Mouse (Mus musculus) frontal cortex, postnatal 14 days (tissue): ENCODE data around the gene Zmym6.
A peak's percentile ranks its signal among the peaks of the same experiment; 100 is the strongest.
"Not testable (repeated sequence)": the region's sequence is repeated elsewhere in the genome, so short reads cannot be mapped to it uniquely, and the experiment has no call there.

Experiments
- DNase-seq, 2 experiments: peaks; one replicate each; pipeline ENCODE4 v3.0.0; 2022; ENCODE audit warnings: low spot score in 2 of 2

Zmym6 gene

DNA sequence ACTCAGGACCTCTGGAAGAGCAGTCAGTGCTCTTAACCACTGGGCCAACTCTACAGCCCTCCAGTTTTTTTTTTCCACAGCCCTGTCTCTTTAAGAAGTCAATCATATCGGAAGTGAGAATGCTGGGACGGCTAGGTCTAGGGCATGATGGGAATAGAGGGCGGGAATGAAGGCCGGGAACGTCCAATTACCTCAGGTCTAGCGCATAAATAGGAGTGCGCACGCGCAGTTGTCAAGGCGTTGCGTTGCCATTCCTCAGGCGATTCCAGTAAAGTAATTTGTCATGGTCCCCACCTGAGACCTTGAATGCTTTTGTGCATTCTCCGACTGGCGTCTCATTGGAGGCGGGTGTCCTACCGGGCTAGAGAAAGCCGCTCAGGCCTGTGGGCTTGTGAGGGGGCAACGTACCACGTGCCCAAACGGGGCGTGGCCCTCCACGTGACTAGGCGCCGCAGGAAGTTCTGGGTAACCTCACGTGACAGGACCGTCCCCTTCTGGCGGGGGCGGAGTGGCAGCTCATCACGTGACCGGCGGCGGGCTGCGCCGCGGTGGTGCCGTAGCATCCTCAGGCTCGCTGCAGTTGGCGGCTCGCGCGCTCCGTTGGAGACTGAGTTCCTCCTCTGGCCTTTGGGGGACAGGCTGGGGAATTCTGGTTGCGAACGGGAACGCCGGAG, at the start of gene Zmym6:
Gene Zmym6, plus strand, starts transcription at position 509 of the 674 bp plus-strand sequence.
- DNase-seq = peak; percentile 93 to 94

DNA sequence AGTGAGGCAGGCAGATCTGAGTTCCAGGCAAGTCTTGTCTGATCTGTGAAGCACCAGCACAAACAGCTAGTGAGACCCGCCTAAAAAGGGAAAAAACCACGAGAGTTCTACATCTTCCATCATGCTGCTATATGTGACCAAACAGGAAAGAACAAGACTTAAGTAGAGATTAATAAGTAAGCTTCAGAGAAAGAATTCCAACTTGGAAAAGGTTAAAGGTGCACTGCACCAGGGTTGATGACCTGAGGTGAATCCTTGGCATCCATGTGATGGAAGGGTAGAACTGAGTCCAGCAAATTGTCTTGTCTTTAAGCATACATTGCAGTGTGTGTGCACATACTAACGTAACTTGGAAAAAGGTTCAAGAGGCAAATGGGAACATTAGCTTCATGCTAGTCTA, 40.0 kb upstream of the Zmym6 start:
- DNase-seq = no peak

DNA sequence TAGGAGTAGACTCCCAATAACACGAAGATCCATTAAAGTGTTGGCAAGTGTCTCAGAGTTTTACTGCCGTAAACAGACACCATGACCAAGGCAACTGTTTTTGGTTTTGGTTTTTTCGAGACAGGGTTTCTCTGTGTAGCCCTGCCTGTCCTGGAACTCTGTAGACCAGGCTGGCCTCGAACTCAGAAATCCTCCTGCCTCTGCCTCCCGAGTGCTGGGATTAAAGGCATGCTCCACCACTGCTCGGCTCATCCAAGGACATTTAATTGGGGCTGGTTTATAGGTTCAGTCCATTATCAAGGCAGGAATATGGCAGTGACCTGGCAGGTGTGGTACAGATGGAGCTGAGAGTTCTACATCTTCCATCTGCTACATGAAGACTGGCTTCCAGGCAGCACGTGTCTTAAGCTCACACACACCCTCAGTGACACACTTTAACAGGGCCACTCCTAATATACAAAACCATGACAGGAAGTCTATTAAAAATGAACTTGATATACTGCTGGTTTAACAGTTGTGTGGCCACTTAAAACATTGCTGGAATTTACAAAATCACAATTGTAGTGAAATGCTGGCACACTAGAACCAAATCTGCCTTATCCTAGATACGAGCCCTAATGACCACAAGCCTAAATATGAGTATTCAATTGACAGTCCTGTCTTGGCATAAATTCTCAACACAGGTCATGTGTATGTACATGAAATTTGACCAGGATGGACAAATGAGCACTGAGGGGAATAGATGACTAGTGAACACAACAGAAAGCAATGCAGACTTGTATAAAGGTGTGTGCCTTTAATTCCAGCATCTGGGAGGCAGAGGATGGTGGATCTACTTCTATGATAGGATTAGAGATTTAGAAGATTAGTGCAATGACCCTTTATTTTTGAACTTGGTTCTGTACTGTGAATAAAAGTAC, 39.0 kb upstream of the Zmym6 start:
- DNase-seq = no peak

DNA sequence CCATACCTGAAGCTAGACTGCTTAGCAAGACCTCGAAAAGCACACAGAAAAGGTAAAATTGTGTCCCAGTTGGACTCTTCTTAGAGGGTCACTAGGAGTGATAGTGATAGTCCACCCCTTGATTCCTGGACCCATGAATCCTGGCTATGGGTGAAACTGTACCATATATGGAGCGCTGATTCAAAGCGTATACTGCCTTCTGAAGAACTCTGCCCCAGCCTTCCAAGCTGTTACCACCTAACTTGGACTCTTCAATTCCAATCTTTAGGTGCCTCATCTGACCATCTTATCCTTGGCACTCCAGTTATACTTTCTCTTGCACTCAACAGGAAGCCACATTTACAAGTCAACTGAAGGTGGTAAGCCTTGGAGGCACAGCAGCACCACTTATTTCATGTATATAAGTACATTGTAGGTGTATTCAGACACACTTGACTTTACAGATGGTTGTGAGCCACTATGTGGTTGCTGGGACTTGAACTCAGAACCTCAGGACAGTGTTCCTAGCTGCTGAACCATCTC, 38.3 kb upstream of the Zmym6 start:
- DNase-seq = no peak

DNA sequence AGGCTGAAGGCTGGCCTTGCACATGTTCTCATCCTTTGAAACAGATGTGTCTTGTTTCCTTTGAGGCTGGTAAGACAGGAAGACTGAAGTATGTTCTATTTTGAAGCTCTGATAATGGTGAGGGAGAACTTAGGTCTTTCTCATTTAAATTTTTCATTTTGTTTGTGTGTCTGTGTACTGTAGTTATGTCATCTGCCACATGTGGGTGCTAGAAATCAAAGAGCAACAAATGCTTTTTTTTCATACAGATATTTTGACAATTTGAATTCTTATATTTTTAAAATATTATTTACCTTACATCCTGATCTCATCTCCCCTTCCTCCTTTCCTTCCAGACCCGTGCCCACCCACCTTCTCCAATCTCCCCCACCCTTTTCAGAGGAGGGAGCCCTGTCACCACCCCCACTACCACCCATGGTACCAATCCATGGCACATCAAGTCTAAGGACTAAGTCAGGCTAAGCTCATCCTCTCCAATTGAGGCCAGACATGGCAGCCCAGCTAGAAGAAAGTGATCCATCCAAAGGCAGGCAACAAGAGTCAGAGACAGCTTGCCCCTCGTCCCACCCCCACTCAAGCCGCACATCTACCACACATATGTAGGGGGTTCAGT, 37.2 kb upstream of the Zmym6 start:
- no peak for DNase-seq

DNA sequence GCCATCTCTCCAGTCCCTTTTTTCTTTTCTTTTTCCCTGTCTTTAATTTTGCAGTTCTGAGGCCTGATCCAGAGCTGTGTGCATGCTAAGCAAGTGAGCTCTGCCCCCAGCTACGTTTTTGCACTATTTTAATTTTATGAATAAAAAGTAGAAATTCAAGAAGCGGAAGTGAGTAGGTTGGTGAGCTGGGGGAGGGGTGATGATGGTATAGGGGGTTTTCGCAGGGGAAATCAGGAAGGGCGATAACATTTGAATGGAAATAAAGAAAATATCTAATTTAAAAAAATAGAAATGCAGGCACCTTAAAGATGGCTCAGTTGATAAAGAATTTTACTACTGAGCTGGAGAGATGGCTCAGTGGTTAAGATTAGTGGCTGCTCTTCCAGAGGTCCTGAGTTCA, 33.6 kb upstream of the Zmym6 start:
- DNase-seq = no peak

DNA sequence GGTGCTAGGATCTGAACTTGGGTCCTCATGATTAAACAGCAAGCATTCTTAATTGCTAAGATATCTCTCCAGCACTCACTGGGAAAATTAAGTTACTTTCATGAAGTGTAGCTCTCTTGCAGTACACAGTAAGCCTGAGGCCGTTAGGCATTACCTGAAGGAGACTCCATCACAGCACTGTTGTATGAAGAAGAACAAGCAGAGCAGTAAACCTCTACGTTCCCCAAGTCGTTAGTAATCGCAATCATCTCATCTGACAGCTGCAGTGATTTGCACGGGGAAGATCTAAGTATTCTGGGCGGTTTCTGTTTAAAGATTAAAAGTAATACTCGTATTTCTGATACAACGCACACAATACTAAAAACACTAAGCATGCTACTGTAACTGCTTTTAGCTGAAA, 26.1 kb upstream of the Zmym6 start:
- DNase-seq = no peak

DNA sequence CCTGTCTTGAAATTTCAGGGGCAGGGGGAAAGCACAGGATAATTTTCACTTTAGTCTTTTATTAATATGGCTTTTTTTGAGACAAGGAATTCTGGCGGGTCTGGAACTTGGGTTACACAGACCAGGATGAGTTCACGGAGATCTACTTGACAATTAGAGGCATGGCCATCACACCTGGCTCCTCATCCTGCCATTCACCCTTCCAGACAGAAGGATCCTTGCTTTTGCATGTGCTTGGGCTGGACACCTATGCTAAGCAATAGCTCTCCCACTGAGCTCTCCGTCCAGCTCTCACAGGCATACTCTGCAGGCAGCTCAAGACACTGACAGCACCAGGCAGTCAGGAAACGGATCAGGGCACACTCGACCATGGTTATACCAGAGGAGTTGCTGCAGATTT, 24.1 kb upstream of the Zmym6 start:
- no peak for DNase-seq

DNA sequence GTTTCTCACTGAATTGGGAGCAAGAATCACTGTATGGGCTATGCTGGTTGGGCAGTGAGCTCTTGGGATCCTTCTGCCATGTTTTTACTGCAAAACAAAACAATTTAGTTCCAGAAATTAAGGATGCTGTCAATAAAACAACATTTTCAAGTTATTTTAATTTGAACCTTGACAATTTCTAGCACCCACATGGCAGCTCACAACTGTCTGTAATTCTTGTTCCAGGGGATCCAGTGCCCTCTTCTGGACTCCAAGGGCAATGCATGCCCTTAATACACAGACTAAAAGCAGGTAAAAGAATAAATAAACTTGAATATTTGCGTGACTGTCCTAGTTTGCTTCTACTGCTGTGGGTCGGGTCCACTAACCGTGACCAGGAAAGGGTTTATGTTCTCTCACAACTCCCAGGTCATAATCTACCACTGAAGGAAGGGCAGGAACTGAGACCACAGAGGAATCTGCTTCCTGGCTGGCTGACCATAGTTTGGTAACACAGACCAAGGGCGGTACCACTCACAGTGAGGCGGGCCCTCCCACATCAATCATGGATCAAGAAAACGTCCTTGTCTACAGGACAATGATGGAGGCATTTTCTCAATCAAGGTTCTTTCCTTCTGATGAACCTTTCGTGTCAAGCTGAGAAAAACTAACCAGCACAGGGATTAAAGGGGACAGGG, 22.5 kb upstream of the Zmym6 start:
- no peak for DNase-seq

DNA sequence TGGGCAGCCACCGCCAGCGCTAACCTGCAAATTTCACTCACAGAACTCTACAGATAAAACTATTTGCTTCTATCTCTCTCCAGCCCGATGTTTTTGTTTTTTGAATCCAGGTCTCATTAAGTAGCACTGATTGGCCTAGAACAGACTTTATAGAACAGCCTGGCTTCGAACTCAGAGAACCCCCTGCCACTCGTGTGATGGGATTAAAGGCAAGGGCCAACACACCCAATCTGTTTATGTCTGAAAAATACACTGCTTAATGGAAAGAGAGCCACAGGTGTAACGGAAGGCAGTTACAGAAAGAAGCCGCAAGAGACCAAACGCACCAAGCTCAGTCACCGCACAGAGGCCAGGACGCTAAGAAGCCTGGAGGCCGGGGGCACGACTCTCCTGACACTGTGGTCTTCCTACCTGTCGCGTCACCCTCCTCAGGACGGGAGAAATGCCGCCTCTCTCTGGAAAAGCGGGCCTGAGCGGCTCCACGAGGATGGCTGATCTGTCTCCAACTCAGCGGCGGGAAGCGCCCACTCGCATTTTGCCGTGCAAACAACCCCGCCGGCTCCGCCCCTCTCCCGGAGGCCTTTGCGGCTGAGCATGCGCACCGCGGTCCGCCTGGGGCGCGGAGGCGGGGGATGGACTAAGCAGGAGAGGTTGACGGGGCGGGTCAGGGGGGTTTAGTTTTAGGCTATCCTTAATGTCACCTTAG, 16.4 kb upstream of the Zmym6 start, which contains the start of gene Zmym1:
Gene Zmym1, minus strand, starts transcription at position 568 of the 706 bp plus-strand sequence.
- DNase-seq = peak; percentile 69 to 85

DNA sequence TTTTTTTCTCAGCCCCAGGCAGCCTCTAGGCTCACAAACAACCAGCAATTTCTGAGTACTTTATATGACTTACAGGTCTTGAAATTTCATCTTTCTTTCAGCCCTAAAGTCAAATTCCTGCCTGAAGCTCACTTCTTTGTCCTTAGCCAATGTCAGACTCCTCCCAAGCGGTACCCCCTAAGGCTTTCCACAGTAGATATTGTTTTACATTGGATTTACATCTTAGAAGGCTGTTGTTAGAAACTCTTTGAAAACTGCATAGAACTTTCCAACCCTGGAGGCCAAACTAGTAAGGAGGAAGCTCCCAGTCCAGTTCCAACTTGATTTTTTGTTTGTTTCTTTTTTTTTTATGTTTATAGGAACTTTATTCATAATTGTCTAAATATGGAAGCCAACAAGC, 13.1 kb upstream of the Zmym6 start:
- DNase-seq = no peak

DNA sequence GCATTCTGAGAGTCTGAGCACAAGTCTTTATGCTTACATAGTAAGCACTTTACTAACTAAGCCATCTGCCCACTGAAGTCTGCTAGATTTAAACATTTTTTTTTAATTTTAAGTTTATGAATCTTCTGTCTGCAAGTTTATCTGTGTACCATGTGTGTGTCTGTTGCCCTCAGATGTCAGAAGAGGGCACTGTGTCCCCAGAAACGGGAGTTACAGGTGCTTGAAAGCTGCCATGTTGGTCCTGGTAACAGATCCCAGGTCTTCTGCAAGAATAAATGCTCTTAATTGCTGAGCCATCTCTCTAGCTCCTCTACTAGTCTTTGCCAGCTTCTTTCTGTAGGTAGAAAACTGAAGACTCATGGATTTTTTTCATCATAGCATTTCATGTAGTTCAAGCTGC, 2.3 kb upstream of the Zmym6 start:
- no peak for DNase-seq

DNA sequence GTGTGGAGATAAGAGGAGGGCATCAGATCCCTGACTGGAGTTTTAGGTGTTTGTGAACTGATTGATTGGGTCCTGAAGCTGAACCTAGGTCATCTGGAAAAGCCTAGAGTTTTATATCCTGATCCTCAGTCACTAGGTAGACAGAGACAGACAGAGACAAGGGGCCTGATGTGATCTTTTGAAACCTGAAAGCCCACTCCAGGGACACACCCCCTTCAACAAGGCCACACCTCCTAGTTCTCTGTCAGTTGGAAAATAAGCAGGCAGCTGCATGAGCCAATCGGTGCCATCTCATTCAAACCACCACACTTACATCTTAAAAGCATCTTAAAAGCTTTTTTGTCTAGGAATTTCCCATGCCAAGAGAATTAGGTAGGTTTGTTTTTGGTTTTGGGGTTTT, 3.6 kb downstream of the Zmym6 start:
- no peak for DNase-seq

DNA sequence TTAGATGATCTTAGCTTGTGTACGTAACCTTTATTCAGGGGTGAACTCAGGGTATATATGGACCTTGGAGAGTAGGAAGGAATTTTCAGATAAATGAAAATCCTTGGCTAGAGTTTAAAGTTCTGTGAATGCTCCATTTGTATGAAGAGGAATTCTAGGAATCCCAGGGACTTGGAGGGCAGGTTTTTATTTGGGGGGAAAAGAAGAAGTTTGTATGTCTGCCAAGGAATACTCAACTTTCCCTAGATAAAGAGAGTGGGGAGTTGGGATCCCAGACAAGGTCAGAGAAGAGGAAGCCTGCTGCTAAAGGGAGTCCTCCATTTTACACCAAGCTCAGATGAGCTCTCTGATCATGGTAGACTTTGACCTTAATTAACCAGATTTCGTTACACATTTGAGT, 5.9 kb downstream of the Zmym6 start:
- no peak for DNase-seq

DNA sequence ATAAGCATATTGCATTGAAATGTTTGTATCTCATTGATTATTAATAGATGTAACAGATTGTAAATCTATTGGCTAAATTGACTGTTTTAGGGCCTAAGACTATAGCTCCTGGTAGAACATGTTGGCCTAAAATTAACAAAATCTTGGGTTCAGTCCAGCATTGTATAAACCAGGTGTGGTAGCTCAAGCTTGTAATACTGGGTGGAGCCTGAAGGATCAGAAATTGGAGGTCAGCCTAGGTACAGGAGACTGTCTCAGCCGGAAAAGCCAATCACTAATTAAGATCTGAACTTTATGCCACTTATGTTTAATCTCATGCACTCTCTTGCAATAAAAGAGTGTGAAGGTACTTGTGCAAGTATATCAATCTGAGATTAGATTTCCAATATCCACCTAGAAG, 8.6 kb downstream of the Zmym6 start:
- no peak for DNase-seq

DNA sequence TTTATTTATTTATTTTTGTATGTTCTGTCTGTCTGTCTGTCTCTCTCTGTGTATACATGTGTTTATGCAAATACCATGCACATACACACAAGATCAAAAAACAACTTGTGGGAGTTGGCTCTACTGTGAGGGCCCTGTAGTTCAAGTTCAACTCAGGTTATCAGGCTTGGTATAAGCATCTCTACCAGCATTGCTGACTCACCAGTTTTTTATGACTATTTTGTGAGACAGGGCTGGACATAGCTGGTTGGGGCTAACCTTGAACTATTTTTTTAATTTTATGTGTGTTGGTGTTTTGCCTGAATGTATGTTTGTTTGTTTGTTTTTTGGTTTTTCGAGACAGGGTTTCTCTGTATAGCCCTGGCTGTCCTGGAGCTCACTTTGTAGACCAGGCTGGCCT, 14.0 kb downstream of the Zmym6 start:
- no peak for DNase-seq

DNA sequence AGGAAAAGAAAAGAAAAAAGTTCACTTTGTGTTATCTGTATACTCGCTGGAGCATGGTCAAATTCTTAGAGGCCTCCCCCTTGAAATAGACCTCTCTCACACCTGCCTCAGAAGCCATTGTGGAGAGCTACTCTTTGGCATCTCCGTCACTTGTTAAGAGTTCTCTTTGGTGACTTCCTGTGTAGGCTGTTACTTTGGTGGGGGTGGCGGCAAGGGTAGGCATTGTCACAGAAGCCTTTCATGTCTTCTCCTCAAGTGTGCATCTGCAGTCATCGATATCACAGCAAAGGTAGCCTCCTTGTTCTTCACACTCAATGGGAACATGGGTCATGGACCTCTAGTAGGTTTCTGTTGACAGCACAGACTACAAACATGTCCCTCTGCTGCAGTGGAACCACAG, 17.9 kb downstream of the Zmym6 start:
- DNase-seq = no peak

DNA sequence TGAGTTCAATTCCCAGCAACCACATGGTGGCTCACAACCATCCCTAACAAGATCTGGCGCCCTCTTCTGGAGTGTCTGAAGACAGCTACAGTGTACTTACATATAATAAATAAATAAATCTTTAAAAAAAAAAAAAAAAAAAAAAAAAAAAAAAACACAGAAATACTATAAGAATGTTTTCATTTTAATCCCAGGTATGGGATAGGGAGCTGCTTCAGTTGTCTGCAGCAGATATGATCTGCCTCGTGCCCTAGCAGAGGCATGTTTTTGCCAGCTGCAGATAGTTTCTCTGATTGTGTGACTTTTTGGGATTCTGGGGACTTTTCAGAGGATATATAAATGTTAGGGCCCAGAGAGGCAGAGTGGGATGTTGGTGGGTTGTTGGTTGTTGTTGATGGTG, 22.4 kb downstream of the Zmym6 start:
- DNase-seq = not testable (repeated sequence)

DNA sequence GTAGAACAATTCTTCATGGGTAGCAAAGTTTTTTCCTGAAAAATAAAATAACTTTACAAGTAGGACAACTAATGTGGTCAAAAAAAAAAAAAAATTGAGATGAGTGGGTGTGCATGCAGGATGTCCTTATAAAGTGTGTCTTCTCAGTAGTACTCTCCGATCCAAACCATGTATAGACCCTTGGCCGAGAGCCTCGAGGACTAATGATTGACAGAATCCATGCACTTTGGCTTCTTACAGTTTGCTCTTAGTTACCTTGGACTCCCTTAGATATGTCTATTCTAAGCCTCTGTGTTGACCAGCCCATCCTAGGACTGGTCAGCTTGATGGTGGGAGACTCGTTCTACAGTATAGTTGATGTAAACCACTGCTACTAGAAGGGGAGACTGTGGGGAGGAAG, 30.4 kb downstream of the Zmym6 start:
- DNase-seq = no peak

DNA sequence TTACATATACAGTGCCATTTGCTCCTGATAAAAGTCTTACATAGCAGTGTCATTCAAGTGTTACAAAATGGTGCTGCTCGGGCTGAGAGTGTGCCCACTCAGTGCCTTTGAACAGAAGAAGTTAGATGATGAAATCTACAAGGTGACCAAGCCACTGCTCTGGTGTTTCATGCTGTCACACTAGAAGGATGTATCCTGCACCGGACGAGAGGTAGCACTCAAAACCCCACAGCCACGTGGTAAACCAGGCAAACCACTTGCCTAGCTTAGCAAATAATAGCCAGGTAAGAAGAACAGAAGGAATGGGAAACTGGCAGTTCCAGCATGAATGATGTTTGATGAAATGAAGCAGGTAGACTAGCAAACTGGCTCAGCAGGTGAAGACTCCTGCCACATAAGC, 33.4 kb downstream of the Zmym6 start:
- no peak for DNase-seq

DNA sequence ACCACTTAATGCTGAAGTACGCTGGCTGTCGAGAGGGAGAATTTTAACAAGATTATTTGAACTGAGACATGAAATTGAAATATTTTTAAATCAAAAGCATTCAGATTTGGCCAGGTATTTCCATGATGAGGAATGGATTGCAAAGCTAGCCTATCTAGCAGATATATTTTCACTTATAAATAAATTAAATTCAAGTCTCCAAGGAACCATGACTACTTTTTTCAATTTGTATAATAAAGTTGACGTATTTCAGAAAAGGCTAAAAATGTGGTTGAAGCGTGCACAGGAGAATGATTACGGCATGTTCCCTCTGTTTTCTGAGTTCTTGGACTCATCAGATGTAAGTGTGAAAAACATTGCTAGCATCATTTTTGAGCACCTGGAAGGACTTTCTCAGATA, 46.2 kb downstream of the Zmym6 start, which contains the start of gene Tmem35b:
Gene Tmem35b, plus strand, starts transcription at position 301 of the 400 bp plus-strand sequence.
- DNase-seq = no peak
